Mouse (Mus musculus): ENCODE results near the gene Lrrtm1.

Gene Lrrtm1

DNA sequence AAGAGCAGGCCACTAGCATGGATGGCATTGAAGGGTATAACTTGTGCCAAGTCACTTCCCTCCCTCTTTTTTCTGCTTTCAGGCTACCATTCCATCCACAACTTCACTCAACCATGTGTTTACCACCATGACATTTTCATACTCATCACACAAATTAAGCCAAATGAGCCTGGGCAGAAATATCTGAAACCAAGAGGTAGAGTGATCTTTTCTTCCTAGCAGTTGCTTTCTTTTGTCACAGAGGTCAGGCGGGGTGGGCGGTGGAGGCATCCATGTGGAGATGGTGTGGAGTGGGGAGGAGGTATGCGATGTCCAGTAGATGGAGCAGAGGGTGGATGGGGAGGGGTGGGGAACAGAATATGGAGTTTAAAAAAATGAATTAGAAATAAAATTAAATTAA is 64.3 kb downstream of the Lrrtm1 start:
- DNase-seq (ENCODE audit: low spot score in 2 of 2), result no peak
